Comparison of ENCODE assay signal across 21 mouse cellular contexts in genomic region chr19:38000990-38001389, GRCm38 (mm10). TPM values are rescaled to one million over a fixed set of nuclear protein-coding genes. Genes with fewer than 3 reads are reported as not detected.
A peak's percentile ranks its signal among the peaks of the same experiment; 100 is the strongest.
DNase-seq lines count a peak whose midpoint lies in the region; ATAC-seq and TF ChIP-seq lines count a peak whose summit lies in the region.
"Had no signal": no experiment of that assay in that cellular context is flagged by ENCODE, and none has a peak within 500 bp of the region (broad histone marks: within the 10 kb centered on the region; RNA-seq: fewer than 3 reads in every experiment).

No protein-coding gene starts in this region.

- no peak overlapping the region for H3K9ac ChIP-seq in liver, postnatal 0 days (replicated peaks)
- no peak overlapping the region for H3K9ac ChIP-seq in liver, embryonic 11.5 days (ENCODE audit: low read depth, low read length)
- no peak overlapping the region for H3K9ac ChIP-seq in lung, postnatal 0 days (replicated peaks; ENCODE audit: low read depth)

- no peaks in the 10 kb centered on the region for H3K9me3 ChIP-seq in liver, postnatal 0 days (ENCODE audit: low read length)
- no peaks in the 10 kb centered on the region for H3K9me3 ChIP-seq in liver, embryonic 11.5 days (ENCODE audit: control insufficient read depth, low read length)
- H3K9me3 ChIP-seq in lung, postnatal 0 days (ENCODE audit: low read length), result no peaks in the 10 kb centered on the region
- H3K9me3 ChIP-seq: G1E had no signal

- TF ChIP-seq EP300 in liver, postnatal 0 days (IDR thresholded peaks at IDR 0.05; ENCODE audit: low read depth), result no peak; the same call in 1 of the 2 replicates
- no peak for TF ChIP-seq EP300 in lung, postnatal 0 days (IDR thresholded peaks at IDR 0.05)

- H3K4me2 ChIP-seq in liver, postnatal 0 days (ENCODE audit: low read depth, low read length), result no peak overlapping the region
- H3K4me2 ChIP-seq in liver, embryonic 11.5 days, result no peak overlapping the region
- H3K4me2 ChIP-seq in lung, postnatal 0 days (replicated peaks; ENCODE audit: low read depth, low read length), result no peak overlapping the region

- ATAC-seq in liver, postnatal 0 days, result peak; percentile 74
- ATAC-seq in liver, embryonic 11.5 days (replicated peaks; ENCODE audit: low FRiP score), result no peak
- no peak for ATAC-seq in lung, postnatal 0 days
- ATAC-seq: activated CD4-positive, CD25-positive, alpha-beta regulatory T cell, adult 4 months; CD4-positive, CD25-positive, alpha-beta regulatory T cell, adult 4 months; Patski had no signal

- H3K4me1 ChIP-seq in liver, postnatal 0 days (ENCODE audit: insufficient read depth), result peaks cover 15% of the 10 kb centered on the region; the same call in 1 of the 2 replicates
- H3K4me1 ChIP-seq in liver, embryonic 11.5 days (replicated peaks; ENCODE audit: control insufficient read depth, insufficient read depth, low read length), result 0 out of 2 replicates have a peak, but pooled peaks cover 2% of the 10 kb centered on the region
- H3K4me1 ChIP-seq in lung, postnatal 0 days (ENCODE audit: insufficient read depth, low read depth, low read length), result peaks cover 9% of the 10 kb centered on the region; the same call in 1 of the 2 replicates

- H3K27ac ChIP-seq in liver, postnatal 0 days (ENCODE audit: low read depth), result 0 out of 2 replicates have a peak overlapping the region, but pooled peaks have one; percentile 62
- no peak overlapping the region for H3K27ac ChIP-seq in liver, embryonic 11.5 days (ENCODE audit: low read depth, low read length)
- H3K27ac ChIP-seq in lung, postnatal 0 days (ENCODE audit: low read length), result no peak overlapping the region

- no peak for DNase-seq in liver, postnatal 0 days
- no peak for DNase-seq in liver, embryonic 11.5 days (ENCODE audit: low spot score)
- peak; percentile 21 for DNase-seq in lung, postnatal 0 days (ENCODE audit: low spot score)
- no peak for DNase-seq in lung, postnatal 4 days
- DNase-seq in yolk sac, embryonic 10.5 days (ENCODE audit: low spot score), result peak; percentile 47
- DNase-seq in layer of hippocampus, adult 18-20 months (ENCODE audit: low spot score in 2 of 2), result no peak
- DNase-seq: adrenal gland, adult 2 months; adrenal gland, adult 8-10 months; adrenal gland, postnatal 10 days; adrenal gland, postnatal 14 days; adrenal gland, postnatal 25 days; adrenal gland, postnatal 36 days; B cell, adult 2 months; cerebellum, adult 11 months; cerebellum, adult 11-12 months; cerebellum, adult 18-20 months had no signal

- TF ChIP-seq CTCF in liver, postnatal 0 days (IDR thresholded peaks at IDR 0.05; ENCODE audit: low read depth), result no peak
- TF ChIP-seq CTCF in lung, postnatal 0 days (IDR thresholded peaks at IDR 0.05), result no peak

- H3K36me3 ChIP-seq in liver, postnatal 0 days (replicated peaks; ENCODE audit: insufficient read depth, low read length), result no peaks in the 10 kb centered on the region
- H3K36me3 ChIP-seq in liver, embryonic 11.5 days (ENCODE audit: control insufficient read depth, insufficient read depth, low read length), result no peaks in the 10 kb centered on the region
- no peaks in the 10 kb centered on the region for H3K36me3 ChIP-seq in lung, postnatal 0 days (ENCODE audit: insufficient read depth, low read length)
- H3K36me3 ChIP-seq: G1E had no signal

- no peak overlapping the region for H3K4me3 ChIP-seq in liver, postnatal 0 days (ENCODE audit: low read depth, low read length)
- no peak overlapping the region for H3K4me3 ChIP-seq in liver, embryonic 11.5 days (ENCODE audit: low read depth, low read length)
- no peak overlapping the region for H3K4me3 ChIP-seq in lung, postnatal 0 days (ENCODE audit: low read depth, low read length)

- H3K27me3 ChIP-seq in liver, postnatal 0 days (ENCODE audit: insufficient read depth, low read length), result no peaks in the 10 kb centered on the region
- H3K27me3 ChIP-seq in liver, embryonic 11.5 days (replicated peaks; ENCODE audit: control insufficient read depth, insufficient read depth, low read length), result no peaks in the 10 kb centered on the region
- H3K27me3 ChIP-seq in lung, postnatal 0 days (replicated peaks; ENCODE audit: insufficient read depth, low read length), result no peaks in the 10 kb centered on the region
- H3K27me3 ChIP-seq: CH12.LX, Patski had no signal

- 73% methylated on average over 4 of the region's 4 CpGs for WGBS in liver, postnatal 0 days (ENCODE audit: insufficient replicate concordance)
- 81% methylated on average over 4 of the region's 4 CpGs for WGBS in liver, embryonic 11.5 days
- 79% methylated on average over 4 of the region's 4 CpGs for WGBS in lung, postnatal 0 days

RNA-seq across cellular contexts. Expression of gene Myof, which starts 42.4 kb away (rescaled TPM):
- 1.6 and 1.7 TPM in 2 replicates for polyA plus RNA-seq in liver, postnatal 0 days (2015; fragmentation: Nextera tagmentation; extraction: Ambion mirVana)
- polyA plus RNA-seq in liver, embryonic 11.5 days (2014; fragmentation: Nextera tagmentation; extraction: Ambion mirVana), result 3.0 and 4.4 TPM in 2 replicates
- 36.4 and 37.3 TPM in 2 replicates for polyA plus RNA-seq in lung, postnatal 0 days (2015; fragmentation: Nextera tagmentation; extraction: Ambion mirVana)
- 1 to 10 TPM; 3.3 to 4.3 TPM for total RNA-seq in layer of hippocampus, adult 18-20 months (2021)
- polyA plus RNA-seq: G1E had no signal

RNA-seq across cellular contexts. Expression of gene Cep55, which starts 53.8 kb away (rescaled TPM):
- polyA plus RNA-seq in liver, postnatal 0 days (2015; fragmentation: Nextera tagmentation; extraction: Ambion mirVana), result 3.0 and 3.3 TPM in 2 replicates
- 16.0 and 16.7 TPM in 2 replicates for polyA plus RNA-seq in liver, embryonic 11.5 days (2014; fragmentation: Nextera tagmentation; extraction: Ambion mirVana)
- polyA plus RNA-seq in lung, postnatal 0 days (2015; fragmentation: Nextera tagmentation; extraction: Ambion mirVana), result 1.9 and 3.2 TPM in 2 replicates
- under 1 TPM; 0.28 to 0.32 TPM for total RNA-seq in layer of hippocampus, adult 18-20 months (2021)

Comparison
In these comparisons a context has a peak if more than half of its experiments do, and no peak if none do; other contexts are left out.
1. DNase-seq: peak in lung, postnatal 0 days (single experiment) and yolk sac, embryonic 10.5 days (single experiment); none in liver, postnatal 0 days (single experiment), liver, embryonic 11.5 days (single experiment), lung, postnatal 4 days (0 of 2) and layer of hippocampus, adult 18-20 months (0 of 2).